Mouse (Mus musculus) forebrain, embryonic 11.5 days (tissue): Measurements from ENCODE around the gene Stk10. TPM values are rescaled to one million over a fixed set of nuclear protein-coding genes. Genes with fewer than 3 reads are reported as not detected.

Source experiments
- ATAC-seq: fragments of 200-750 bp; cut with Nextera tagmentation; replicated peaks from 2 replicates; pipeline ENCODE4 v1.8.0; 2017; ENCODE audit warnings: moderate TSS enrichment; ENCODE audit not compliant: low FRiP score
- DNase-seq: peaks from one replicate; pipeline ENCODE4 v3.0.0-alpha.2; 2017; ENCODE audit warnings: low spot score
- H3K27ac ChIP-seq: fragments of 300-500 bp; sonication (generic); 2 replicates; pipeline ENCODE4 v1.5.1; 2014; ENCODE audit warnings: low read depth, low read length
- H3K27me3 ChIP-seq: fragments of 300-500 bp; sonication (generic); 2 replicates; pipeline ENCODE4 v1.6.1; 2014; ENCODE audit warnings: mild to moderate bottlenecking, low read length, mixed read lengths; ENCODE audit not compliant: control insufficient read depth, insufficient read depth
- H3K36me3 ChIP-seq: fragments of 300-500 bp; sonication (generic); 2 replicates; pipeline ENCODE4 v1.6.1; 2014; ENCODE audit warnings: mild to moderate bottlenecking, low read length, moderate library complexity, mixed read lengths; ENCODE audit not compliant: control insufficient read depth, insufficient read depth
- H3K4me1 ChIP-seq: fragments of 300-500 bp; sonication (generic); replicated peaks from 2 replicates; pipeline ENCODE4 v1.6.1; 2014; ENCODE audit warnings: low read length, mixed read lengths; ENCODE audit not compliant: control insufficient read depth, insufficient read depth
- H3K4me2 ChIP-seq: fragments of 300-500 bp; sonication (generic); 2 replicates; pipeline ENCODE4 v1.6.1; 2014; ENCODE audit warnings: low read depth, mild to moderate bottlenecking, low read length, moderate library complexity, mixed read lengths; ENCODE audit not compliant: severe bottlenecking
- H3K4me3 ChIP-seq: fragments of 300-500 bp; sonication (generic); 2 replicates; pipeline ENCODE4 v1.5.1; 2014; ENCODE audit warnings: low read depth, low read length
- H3K9ac ChIP-seq: fragments of 300-500 bp; sonication (generic); 2 replicates; pipeline ENCODE4 v1.6.1; 2014; ENCODE audit warnings: low read length
- H3K9me3 ChIP-seq: fragments of 300-500 bp; sonication (generic); 2 replicates; pipeline ENCODE4 v1.6.1; 2016; ENCODE audit warnings: low read length, mixed read lengths; ENCODE audit not compliant: control insufficient read depth
- WGBS: fragments of 180-500 bp; shearing (Covaris S2); extraction: QIAGEN DNeasy Blood & Tissue Kit; methylation state at CpG from one replicate; pipeline ENCODE4 v1.1.7; 2014; 5-methylcytosine and 5-hydroxymethylcytosine counted together
- polyA plus RNA-seq: library from polyadenylated mRNA; unstranded; fragments of >200 nt; fragmentation: Nextera tagmentation; extraction: Ambion mirVana; gene quantifications from 2 replicates; pipeline ENCODE4 v1.2.1, GENCODE M21; 2014

Gene Stk10
- 1.4 and 1.8 TPM in 2 replicates for polyA plus RNA-seq

- Histone ChIP-seq H3K4me1 (peaks cover 8% of the 10 kb centered on the region; the same call in 1 of the 2 replicates), H3K36me3 (no peaks in the 10 kb centered on the region), H3K9ac (peak within 1 kb of the TSS; percentile 67), H3K4me2 (peak within 1 kb of the TSS; percentile 97), H3K4me3 (peak within 1 kb of the TSS; percentile 55), H3K27me3 (peaks cover 8% of the 10 kb centered on the region; the same call in 1 of the 2 replicates), H3K27ac (no peak within 1 kb of the TSS), H3K9me3 (no peaks in the 10 kb centered on the region)
- DNase-seq (peak; percentile 94), ATAC-seq (peak; percentile 93)
- WGBS, result under 1% methylated on average over 66 of the region's 82 CpGs
Measured at GRCm38 (mm10) chr11:32532765-32533481, at the start of gene Stk10. Gene Stk10 (plus strand): TSS chr11:32533305.

- H3K9ac ChIP-seq, result no peak overlapping the region
- H3K4me3 ChIP-seq, result no peak overlapping the region
- H3K4me2 ChIP-seq, result no peak overlapping the region
- WGBS, result 75% methylated on average over 3 of the region's 3 CpGs
- H3K36me3 ChIP-seq, result no peaks in the 10 kb centered on the region; the same call in 1 of the 2 replicates
- H3K9me3 ChIP-seq, result no peaks in the 10 kb centered on the region
- no peaks in the 10 kb centered on the region for H3K27me3 ChIP-seq
- no peak overlapping the region for H3K27ac ChIP-seq
- H3K4me1 ChIP-seq, result no peaks in the 10 kb centered on the region
- ATAC-seq (no peak), DNase-seq (no peak)
Measured at GRCm38 (mm10) chr11:32485290-32485689, 47.8 kb upstream of the Stk10 start.

- H3K36me3 ChIP-seq, result no peaks in the 10 kb centered on the region; the same call in 1 of the 2 replicates
- WGBS, result 78% methylated on average over 3 of the region's 3 CpGs
- H3K4me1 ChIP-seq, result no peaks in the 10 kb centered on the region
- no peak for DNase-seq
- H3K9ac ChIP-seq, result no peak overlapping the region
- H3K27ac ChIP-seq, result no peak overlapping the region
- no peak overlapping the region for H3K4me2 ChIP-seq
- no peak overlapping the region for H3K4me3 ChIP-seq
- ATAC-seq, result no peak
- H3K27me3 ChIP-seq, result no peaks in the 10 kb centered on the region
- no peaks in the 10 kb centered on the region for H3K9me3 ChIP-seq
Measured at GRCm38 (mm10) chr11:32486621-32487020, 46.5 kb upstream of the Stk10 start.

GRCm38 (mm10) chr11:32487501-32487900 is 45.6 kb upstream of the Stk10 start:
- Histone ChIP-seq H3K27ac (no peak overlapping the region), H3K4me3 (no peak overlapping the region)

GRCm38 (mm10) chr11:32488344-32488743 is 44.8 kb upstream of the Stk10 start:
- H3K27me3 ChIP-seq, result no peaks in the 10 kb centered on the region
- H3K9me3 ChIP-seq, result no peaks in the 10 kb centered on the region
- H3K27ac ChIP-seq, result no peak overlapping the region
- no peaks in the 10 kb centered on the region for H3K4me1 ChIP-seq
- no peak overlapping the region for H3K4me3 ChIP-seq
- no peak for ATAC-seq
- DNase-seq, result no peak
- H3K9ac ChIP-seq, result no peak overlapping the region
- H3K4me2 ChIP-seq, result no peak overlapping the region
- H3K36me3 ChIP-seq, result no peaks in the 10 kb centered on the region; the same call in 1 of the 2 replicates

More at GRCm38 (mm10) chr11:32487501-32487900, 45.6 kb upstream of the Stk10 start:
- Histone ChIP-seq H3K4me2 (no peak overlapping the region), H3K9me3 (no peaks in the 10 kb centered on the region), H3K36me3 (no peaks in the 10 kb centered on the region; the same call in 1 of the 2 replicates), H3K27me3 (no peaks in the 10 kb centered on the region), H3K4me1 (no peaks in the 10 kb centered on the region), H3K9ac (no peak overlapping the region)
- WGBS, result 90% methylated on average over 3 of the region's 3 CpGs
- DNase-seq (no peak), ATAC-seq (no peak)

GRCm38 (mm10) chr11:32488808-32489670 is 44.1 kb upstream of the Stk10 start:
- no peaks in the 10 kb centered on the region for H3K9me3 ChIP-seq
- WGBS, result 91% methylated on average over 5 of the region's 5 CpGs
- H3K4me3 ChIP-seq, result no peak overlapping the region
- H3K36me3 ChIP-seq, result no peaks in the 10 kb centered on the region; the same call in 1 of the 2 replicates
- DNase-seq, result no peak
- ATAC-seq, result no peak
- H3K27ac ChIP-seq, result no peak overlapping the region
- no peaks in the 10 kb centered on the region for H3K27me3 ChIP-seq
- no peak overlapping the region for H3K9ac ChIP-seq
- no peaks in the 10 kb centered on the region for H3K4me1 ChIP-seq
- H3K4me2 ChIP-seq, result no peak overlapping the region

- H3K9me3 ChIP-seq, result no peaks in the 10 kb centered on the region
- H3K27ac ChIP-seq, result no peak overlapping the region
- ATAC-seq (no peak), DNase-seq (no peak)
- no peak overlapping the region for H3K9ac ChIP-seq
- no peak overlapping the region for H3K4me2 ChIP-seq
- 96% methylated on average over 2 of the region's 2 CpGs for WGBS
- H3K4me3 ChIP-seq, result no peak overlapping the region
- H3K36me3 ChIP-seq, result no peaks in the 10 kb centered on the region; the same call in 1 of the 2 replicates
- no peaks in the 10 kb centered on the region for H3K4me1 ChIP-seq
- H3K27me3 ChIP-seq, result no peaks in the 10 kb centered on the region
Measured at GRCm38 (mm10) chr11:32491079-32491478, 42.0 kb upstream of the Stk10 start.

- Histone ChIP-seq H3K9ac (no peak overlapping the region), H3K27me3 (no peaks in the 10 kb centered on the region), H3K4me3 (no peak overlapping the region), H3K4me2 (no peak overlapping the region), H3K4me1 (no peaks in the 10 kb centered on the region), H3K9me3 (no peaks in the 10 kb centered on the region), H3K36me3 (no peaks in the 10 kb centered on the region), H3K27ac (no peak overlapping the region)
- ATAC-seq, result no peak
- no peak for DNase-seq
Measured at GRCm38 (mm10) chr11:32493312-32493711, 39.8 kb upstream of the Stk10 start.
